Mouse (Mus musculus): ENCODE data around the gene Grap2. TPM values are rescaled to one million over a fixed set of nuclear protein-coding genes. Genes with fewer than 3 reads are reported as not detected.

The Grap2 gene
- polyA plus RNA-seq, 1 experiment from 2014 or later, result 1.1 TPM

- WGBS (ENCODE audit: missing documents), result 25% methylated on average over 7 of the region's 7 CpGs
- no peaks in the 10 kb centered on the region for H3K79me2 ChIP-seq (ENCODE audit: inconsistent target)
- H3K27ac ChIP-seq, result no peak overlapping the region
- H3K36me3 ChIP-seq (ENCODE audit: inconsistent target), result no peaks in the 10 kb centered on the region
- H3K4me3 ChIP-seq (ENCODE audit: inconsistent target), result no peak overlapping the region
Measured at GRCm38 (mm10) chr15:80630147-80630546, 57.8 kb downstream of the Grap2 start.

- no peaks in the 10 kb centered on the region for H3K79me2 ChIP-seq (ENCODE audit: inconsistent target)
- H3K4me3 ChIP-seq (ENCODE audit: inconsistent target), result no peak overlapping the region
- no peak overlapping the region for H3K27ac ChIP-seq
- 70% methylated on average over 14 of the region's 14 CpGs for WGBS (ENCODE audit: missing documents)
- no peaks in the 10 kb centered on the region for H3K36me3 ChIP-seq (ENCODE audit: inconsistent target)
Measured at GRCm38 (mm10) chr15:80630711-80631110, 58.3 kb downstream of the Grap2 start.

GRCm38 (mm10) chr15:80631311-80631710 is 58.9 kb downstream of the Grap2 start:
- WGBS (ENCODE audit: missing documents), result 76% methylated on average over 2 of the region's 2 CpGs
- no peaks in the 10 kb centered on the region for H3K79me2 ChIP-seq (ENCODE audit: inconsistent target)
- H3K36me3 ChIP-seq (ENCODE audit: inconsistent target), result no peaks in the 10 kb centered on the region
- H3K27ac ChIP-seq, result no peak overlapping the region
- H3K4me3 ChIP-seq (ENCODE audit: inconsistent target), result no peak overlapping the region

GRCm38 (mm10) chr15:80632280-80632893 is 60.0 kb downstream of the Grap2 start:
- Histone ChIP-seq H3K27ac (no peak overlapping the region), H3K4me3 (ENCODE audit: inconsistent target) (no peak overlapping the region), H3K79me2 (ENCODE audit: inconsistent target) (no peaks in the 10 kb centered on the region), H3K36me3 (ENCODE audit: inconsistent target) (no peaks in the 10 kb centered on the region)
- 91% methylated on average over 11 of the region's 13 CpGs for WGBS (ENCODE audit: missing documents)

GRCm38 (mm10) chr15:80634391-80635193 is 62.2 kb downstream of the Grap2 start:
- Histone ChIP-seq H3K36me3 (ENCODE audit: inconsistent target) (no peaks in the 10 kb centered on the region), H3K27ac (no peak overlapping the region), H3K79me2 (ENCODE audit: inconsistent target) (no peaks in the 10 kb centered on the region), H3K4me3 (ENCODE audit: inconsistent target) (no peak overlapping the region)
- WGBS (ENCODE audit: missing documents), result 28% methylated on average over 10 of the region's 11 CpGs

GRCm38 (mm10) chr15:80636757-80637372 is 64.5 kb downstream of the Grap2 start:
- H3K27ac ChIP-seq, result no peak overlapping the region
- 70% methylated on average over 12 of the region's 13 CpGs for WGBS (ENCODE audit: missing documents)
- no peak overlapping the region for H3K4me3 ChIP-seq (ENCODE audit: inconsistent target)
- H3K79me2 ChIP-seq (ENCODE audit: inconsistent target), result no peaks in the 10 kb centered on the region
- no peaks in the 10 kb centered on the region for H3K36me3 ChIP-seq (ENCODE audit: inconsistent target)

GRCm38 (mm10) chr15:80639071-80639702 is 66.8 kb downstream of the Grap2 start:
- Histone ChIP-seq H3K27ac (peak overlapping the region; percentile 1; the same call in 1 of the 2 replicates), H3K4me3 (ENCODE audit: inconsistent target) (no peak overlapping the region), H3K36me3 (ENCODE audit: inconsistent target) (no peaks in the 10 kb centered on the region), H3K79me2 (ENCODE audit: inconsistent target) (no peaks in the 10 kb centered on the region)
- WGBS (ENCODE audit: missing documents), result 27% methylated on average over 11 of the region's 11 CpGs

DNA sequence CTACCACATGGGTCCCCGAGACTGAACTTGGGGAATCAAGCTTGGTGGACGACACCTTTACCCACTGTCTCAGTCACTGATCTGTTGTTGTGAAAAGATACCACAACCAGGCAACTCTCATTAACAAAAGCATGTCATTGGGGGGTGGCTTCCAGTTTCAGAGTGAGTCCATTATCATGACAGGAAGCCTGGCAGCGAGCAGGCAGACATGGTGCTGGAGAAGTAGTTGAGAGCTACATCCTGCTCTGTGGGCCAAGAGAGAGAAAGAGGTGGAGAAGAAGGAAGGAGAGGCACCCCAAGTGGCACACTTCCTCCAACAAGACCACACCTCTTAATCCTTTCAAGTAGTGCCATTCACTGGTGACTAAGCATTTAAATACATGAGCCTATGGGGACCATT is 67.5 kb downstream of the Grap2 start:
- Histone ChIP-seq H3K27ac (no peak overlapping the region), H3K79me2 (ENCODE audit: inconsistent target) (no peaks in the 10 kb centered on the region), H3K4me3 (ENCODE audit: inconsistent target) (no peak overlapping the region), H3K36me3 (ENCODE audit: inconsistent target) (no peaks in the 10 kb centered on the region)
- 100% methylated on average over 3 of the region's 3 CpGs for whole genome bisulfite sequencing (ENCODE audit: missing documents)

GRCm38 (mm10) chr15:80641702-80642435 is 69.5 kb downstream of the Grap2 start:
- H3K79me2 ChIP-seq (ENCODE audit: inconsistent target), result no peaks in the 10 kb centered on the region
- H3K4me3 ChIP-seq (ENCODE audit: inconsistent target), result no peak overlapping the region
- H3K36me3 ChIP-seq (ENCODE audit: inconsistent target), result no peaks in the 10 kb centered on the region
- H3K27ac ChIP-seq, result no peak overlapping the region
- 100% methylated on average over 2 of the region's 2 CpGs for WGBS (ENCODE audit: missing documents)

DNA sequence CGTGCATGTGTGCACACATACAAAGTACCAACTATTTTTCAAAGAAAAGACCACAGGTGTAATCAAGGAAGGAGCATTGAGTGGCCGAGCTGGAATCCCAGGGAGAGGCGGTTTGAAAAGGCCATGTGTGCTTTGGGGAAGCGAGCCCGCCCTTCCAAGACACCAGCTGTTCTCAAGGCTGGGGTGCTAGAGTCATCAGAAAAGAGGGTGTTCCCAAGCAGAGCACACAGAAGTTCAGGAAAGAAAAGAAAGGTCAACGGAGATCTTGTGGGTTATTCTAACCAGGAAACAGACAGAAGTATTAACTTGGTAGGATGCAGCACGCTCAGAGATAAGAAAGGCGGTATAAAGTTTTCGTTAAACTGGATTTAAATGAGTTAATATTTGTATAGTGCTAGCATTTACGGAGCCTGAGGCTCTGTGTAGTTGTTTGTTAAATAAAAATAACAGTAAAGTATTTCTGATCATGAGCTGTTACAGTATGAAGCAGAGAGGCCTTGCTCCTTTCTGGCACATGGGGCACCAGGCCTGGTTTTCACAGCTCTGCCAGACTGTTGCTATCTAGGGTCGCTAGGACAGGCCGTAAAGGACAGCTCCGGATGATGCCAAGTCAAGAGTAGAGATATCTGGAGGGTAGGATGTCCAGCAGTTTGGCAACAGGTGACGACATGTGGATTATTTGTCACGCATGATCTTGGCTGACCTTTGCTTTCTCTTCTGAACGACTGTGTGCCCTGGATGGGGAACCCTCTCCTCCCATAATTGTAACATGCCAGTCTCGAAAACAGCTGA is 72.8 kb downstream of the Grap2 start:
- Histone ChIP-seq H3K4me3 (ENCODE audit: inconsistent target) (no peak overlapping the region), H3K36me3 (ENCODE audit: inconsistent target) (no peaks in the 10 kb centered on the region), H3K79me2 (ENCODE audit: inconsistent target) (no peaks in the 10 kb centered on the region), H3K27ac (no peak overlapping the region)
- 84% methylated on average over 17 of the region's 17 CpGs for WGBS (ENCODE audit: missing documents)

- Histone ChIP-seq H3K79me2 (ENCODE audit: inconsistent target) (no peaks in the 10 kb centered on the region), H3K36me3 (ENCODE audit: inconsistent target) (no peaks in the 10 kb centered on the region), H3K4me3 (ENCODE audit: inconsistent target) (no peak overlapping the region), H3K27ac (no peak overlapping the region)
- 88% methylated on average over 15 of the region's 15 CpGs for WGBS (ENCODE audit: missing documents)
Measured at GRCm38 (mm10) chr15:80648977-80649606, 76.7 kb downstream of the Grap2 start.

GRCm38 (mm10) chr15:80650412-80650811 is 78.0 kb downstream of the Grap2 start:
- H3K36me3 ChIP-seq (ENCODE audit: inconsistent target), result no peaks in the 10 kb centered on the region
- no peak overlapping the region for H3K4me3 ChIP-seq (ENCODE audit: inconsistent target)
- H3K79me2 ChIP-seq (ENCODE audit: inconsistent target), result no peaks in the 10 kb centered on the region
- WGBS (ENCODE audit: missing documents), result 85% methylated on average over 2 of the region's 2 CpGs
- no peak overlapping the region for H3K27ac ChIP-seq

GRCm38 (mm10) chr15:80653865-80654264 is 81.5 kb downstream of the Grap2 start:
- peak overlapping the region; percentile 17; the same call in 1 of the 2 replicates for H3K27ac ChIP-seq
- H3K36me3 ChIP-seq (ENCODE audit: inconsistent target), result no peaks in the 10 kb centered on the region
- WGBS (ENCODE audit: missing documents), result 67% methylated on average over 8 of the region's 8 CpGs
- H3K4me3 ChIP-seq (ENCODE audit: inconsistent target), result no peak overlapping the region
- H3K79me2 ChIP-seq (ENCODE audit: inconsistent target), result no peaks in the 10 kb centered on the region

Data from macrophage (primary cell).